Mouse (Mus musculus) splenic B cell, adult 2 months (primary cell): ENCODE data around the gene Lpcat2b.

Experiments used
- DNase-seq: peaks from one replicate; pipeline ENCODE4 v3.0.0-alpha.2; 2011; ENCODE audit warnings: low read depth, low spot score
- H3K27me3 ChIP-seq: 2 replicates; pipeline ENCODE4 v1.6.1; 2012; ENCODE audit warnings: mild to moderate bottlenecking, low read length, moderate library complexity, mixed read lengths; ENCODE audit not compliant: control insufficient read depth, poor library complexity, insufficient read depth, severe bottlenecking
- H3K36me3 ChIP-seq: 2 replicates; pipeline ENCODE4 v1.6.1; 2012; ENCODE audit warnings: mild to moderate bottlenecking, low read length, moderate library complexity, mixed read lengths; ENCODE audit not compliant: control insufficient read depth, poor library complexity, insufficient read depth, severe bottlenecking

Gene Lpcat2b

GRCm38 (mm10) chr5:107480194-107480593 lies 48.8 kb downstream of the Lpcat2b start:
- Histone ChIP-seq H3K36me3 (no peaks in the 10 kb centered on the region; the same call in none of the 2 replicates), H3K27me3 (no peaks in the 10 kb centered on the region)
- no peak for DNase-seq
